Mouse (Mus musculus): ENCODE results near the gene Pdyn.

Pdyn gene

GRCm38 (mm10) chr2:129699484-129700158 is at the start of gene Pdyn:
TSS of gene Pdyn (minus strand) at chr2:129699844.
- DNase-seq, result no peak

GRCm38 (mm10) chr2:129742016-129742415 is 42.4 kb upstream of the Pdyn start:
- no peak for DNase-seq

GRCm38 (mm10) chr2:129740515-129740914 is 40.9 kb upstream of the Pdyn start:
- no peak for DNase-seq

GRCm38 (mm10) chr2:129734031-129734430 is 34.4 kb upstream of the Pdyn start:
- no peak for DNase-seq

- DNase-seq, result no peak
Measured at GRCm38 (mm10) chr2:129729681-129730080, 30.0 kb upstream of the Pdyn start.

- DNase-seq, result peak; percentile 20
Measured at GRCm38 (mm10) chr2:129715671-129716070, 16.0 kb upstream of the Pdyn start.

GRCm38 (mm10) chr2:129713026-129713544 is 13.4 kb upstream of the Pdyn start:
- no peak for DNase-seq

- DNase-seq, result no peak
Measured at GRCm38 (mm10) chr2:129696059-129696458, 3.6 kb downstream of the Pdyn start.

GRCm38 (mm10) chr2:129694303-129694702 is 5.3 kb downstream of the Pdyn start:
- no peak for DNase-seq

- DNase-seq, result no peak
Measured at GRCm38 (mm10) chr2:129692694-129693093, 7.0 kb downstream of the Pdyn start.

GRCm38 (mm10) chr2:129689694-129690093 is 9.9 kb downstream of the Pdyn start:
- no peak for DNase-seq

GRCm38 (mm10) chr2:129688036-129688625 is 11.5 kb downstream of the Pdyn start:
- DNase-seq, result no peak

- no peak for DNase-seq
Measured at GRCm38 (mm10) chr2:129686908-129687307, 12.7 kb downstream of the Pdyn start.

GRCm38 (mm10) chr2:129684014-129684413 is 15.6 kb downstream of the Pdyn start:
- no peak for DNase-seq

GRCm38 (mm10) chr2:129680236-129680635 is 19.4 kb downstream of the Pdyn start:
- DNase-seq, result no peak

GRCm38 (mm10) chr2:129679066-129679465 is 20.6 kb downstream of the Pdyn start:
- no peak for DNase-seq

GRCm38 (mm10) chr2:129677664-129678063 is 22.0 kb downstream of the Pdyn start:
- no peak for DNase-seq

- peak; percentile 36 for DNase-seq
Measured at GRCm38 (mm10) chr2:129674935-129675634, 24.6 kb downstream of the Pdyn start.

GRCm38 (mm10) chr2:129671911-129672310 is 27.7 kb downstream of the Pdyn start:
- DNase-seq, result no peak

- DNase-seq, result no peak
Measured at GRCm38 (mm10) chr2:129662484-129662883, 37.2 kb downstream of the Pdyn start.

- DNase-seq, result peak; percentile 52
Measured at GRCm38 (mm10) chr2:129660020-129660419, 39.6 kb downstream of the Pdyn start.

- DNase-seq, result no peak
Measured at GRCm38 (mm10) chr2:129658796-129659195, 40.8 kb downstream of the Pdyn start.

GRCm38 (mm10) chr2:129655033-129655432 is 44.6 kb downstream of the Pdyn start:
- no peak for DNase-seq
